Mouse (Mus musculus) c-Kit-negative CD71-positive TER-119-positive erythroid progenitor cells, embryonic 14.5 days (primary cell): Measurements from ENCODE around the gene Cnr1.

ENCODE experiments used
- DNase-seq: peaks from one replicate; pipeline ENCODE4 v3.0.0-alpha.2; 2013; ENCODE audit warnings: low read depth, low spot score

The Cnr1 gene

GRCm38 (mm10) chr4:33924234-33924888, at the start of gene Cnr1:
Gene Cnr1, plus strand, starts transcription at chr4:33924593.
- DNase-seq = no peak

- no peak for DNase-seq
Observed at GRCm38 (mm10) chr4:33879944-33880343, 44.4 kb upstream of the Cnr1 start.

- DNase-seq = no peak
Observed at GRCm38 (mm10) chr4:33886026-33886425, 38.4 kb upstream of the Cnr1 start.

GRCm38 (mm10) chr4:33889976-33890375, 34.4 kb upstream of the Cnr1 start:
- no peak for DNase-seq

- DNase-seq = no peak
Observed at GRCm38 (mm10) chr4:33892178-33892869, 32.1 kb upstream of the Cnr1 start.

GRCm38 (mm10) chr4:33893841-33894240, 30.6 kb upstream of the Cnr1 start:
- no peak for DNase-seq

- no peak for DNase-seq
Observed at GRCm38 (mm10) chr4:33895046-33895445, 29.3 kb upstream of the Cnr1 start.

GRCm38 (mm10) chr4:33895491-33895890, 28.9 kb upstream of the Cnr1 start:
- no peak for DNase-seq

- DNase-seq = no peak
Observed at GRCm38 (mm10) chr4:33901659-33902058, 22.7 kb upstream of the Cnr1 start.

- no peak for DNase-seq
Observed at GRCm38 (mm10) chr4:33903812-33904340, 20.5 kb upstream of the Cnr1 start.

- DNase-seq = no peak
Observed at GRCm38 (mm10) chr4:33904826-33905225, 19.6 kb upstream of the Cnr1 start.

GRCm38 (mm10) chr4:33908786-33909185, 15.6 kb upstream of the Cnr1 start:
- no peak for DNase-seq

- DNase-seq = no peak
Observed at GRCm38 (mm10) chr4:33915730-33916129, 8.7 kb upstream of the Cnr1 start.

- no peak for DNase-seq
Observed at GRCm38 (mm10) chr4:33920807-33921206, 3.6 kb upstream of the Cnr1 start.

GRCm38 (mm10) chr4:33923151-33923760, 1.1 kb upstream of the Cnr1 start:
- DNase-seq = no peak

- DNase-seq = no peak
Observed at GRCm38 (mm10) chr4:33923761-33924233, 596 bp upstream of the Cnr1 start.

- DNase-seq = no peak
Observed at GRCm38 (mm10) chr4:33924889-33925245, 474 bp downstream of the Cnr1 start.

GRCm38 (mm10) chr4:33925489-33925888, 1.1 kb downstream of the Cnr1 start:
- no peak for DNase-seq

GRCm38 (mm10) chr4:33926010-33926409, 1.6 kb downstream of the Cnr1 start:
- DNase-seq = no peak

- DNase-seq = no peak
Observed at GRCm38 (mm10) chr4:33926730-33927263, 2.4 kb downstream of the Cnr1 start.

- no peak for DNase-seq
Observed at GRCm38 (mm10) chr4:33927644-33928043, 3.3 kb downstream of the Cnr1 start.

GRCm38 (mm10) chr4:33928450-33928849, 4.1 kb downstream of the Cnr1 start:
- DNase-seq = no peak
